Mouse (Mus musculus) right cerebral cortex, postnatal 25 days (tissue): ENCODE measurements at regions not wholly inside any gene's neighbourhood (a gene's known extent, or its start where the extent isn't known, plus 50 kb on each side); places are given as distances from the start of the nearest gene placed in this dataset.

Source experiments
- DNase-seq: peaks from one replicate; pipeline ENCODE4 v3.0.0; 2022

DNA sequence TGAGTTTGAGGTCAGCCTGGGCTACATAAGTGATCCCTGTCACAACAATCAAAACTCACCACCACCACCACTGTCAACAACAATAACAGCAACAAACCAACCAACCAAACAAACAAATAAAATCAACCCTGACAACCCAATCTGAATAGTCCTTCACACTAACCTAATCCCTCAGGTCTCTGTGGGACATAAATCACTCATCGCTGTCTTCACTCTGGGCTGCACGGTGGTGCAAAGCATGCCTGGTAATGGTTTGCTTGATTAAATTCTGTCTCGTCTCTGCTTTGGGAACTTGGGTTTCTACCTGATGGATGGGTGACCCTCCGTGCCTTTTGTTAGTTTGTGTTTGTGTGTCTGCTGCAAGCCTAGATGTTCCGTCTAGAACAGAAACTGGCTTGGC, 100.6 kb downstream of the Slc17a6 start:
- no peak for DNase-seq

DNA sequence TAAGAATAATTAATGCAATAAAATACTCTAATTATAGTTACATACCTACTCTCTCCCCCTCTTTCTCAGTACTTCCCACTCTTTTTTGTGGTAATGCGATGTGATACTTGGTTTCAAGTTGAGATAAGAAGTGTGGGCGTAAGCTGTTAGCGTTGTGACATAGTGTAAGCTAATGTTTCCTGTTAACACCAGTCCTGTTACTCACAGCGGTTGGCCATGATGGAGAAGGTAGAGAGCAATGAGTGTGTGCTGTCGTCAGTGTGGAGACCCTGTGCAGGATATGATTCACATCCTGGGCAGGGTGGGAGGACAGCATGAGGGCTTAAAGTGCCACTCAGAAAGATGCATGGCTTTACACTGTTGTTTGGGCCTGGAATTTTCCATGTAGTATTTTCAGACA, 102.1 kb downstream of the Slc17a6 start:
- DNase-seq, result no peak

GRCm38 (mm10) chr7:51736285-51736684, 114.5 kb downstream of the Slc17a6 start:
- no peak for DNase-seq

GRCm38 (mm10) chr7:51739590-51739989, 117.8 kb downstream of the Slc17a6 start:
- DNase-seq, result no peak

- DNase-seq, result no peak
Measured at GRCm38 (mm10) chr7:51740928-51741327, 119.1 kb downstream of the Slc17a6 start.

DNA sequence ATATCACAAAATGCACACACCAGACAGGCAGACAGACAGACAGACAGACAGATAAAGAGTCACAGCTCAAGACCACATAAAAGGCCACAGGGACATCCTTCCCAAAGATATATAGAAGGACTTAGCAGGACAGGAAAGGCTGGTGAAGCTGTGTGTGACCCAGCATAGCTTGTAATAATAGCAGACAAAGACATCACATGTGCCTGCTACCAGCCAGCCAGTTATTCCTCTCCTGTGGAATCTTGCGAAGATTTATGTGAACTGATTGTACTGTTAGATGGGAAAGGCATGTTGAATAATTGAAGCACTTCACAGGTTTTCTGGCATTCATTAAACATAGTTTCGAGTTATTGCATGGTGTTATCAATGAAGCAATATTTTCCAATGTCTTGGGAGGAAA, 119.1 kb upstream of the Gas2 start:
- no peak for DNase-seq

GRCm38 (mm10) chr7:51745598-51745997, 116.2 kb upstream of the Gas2 start:
- no peak for DNase-seq

DNA sequence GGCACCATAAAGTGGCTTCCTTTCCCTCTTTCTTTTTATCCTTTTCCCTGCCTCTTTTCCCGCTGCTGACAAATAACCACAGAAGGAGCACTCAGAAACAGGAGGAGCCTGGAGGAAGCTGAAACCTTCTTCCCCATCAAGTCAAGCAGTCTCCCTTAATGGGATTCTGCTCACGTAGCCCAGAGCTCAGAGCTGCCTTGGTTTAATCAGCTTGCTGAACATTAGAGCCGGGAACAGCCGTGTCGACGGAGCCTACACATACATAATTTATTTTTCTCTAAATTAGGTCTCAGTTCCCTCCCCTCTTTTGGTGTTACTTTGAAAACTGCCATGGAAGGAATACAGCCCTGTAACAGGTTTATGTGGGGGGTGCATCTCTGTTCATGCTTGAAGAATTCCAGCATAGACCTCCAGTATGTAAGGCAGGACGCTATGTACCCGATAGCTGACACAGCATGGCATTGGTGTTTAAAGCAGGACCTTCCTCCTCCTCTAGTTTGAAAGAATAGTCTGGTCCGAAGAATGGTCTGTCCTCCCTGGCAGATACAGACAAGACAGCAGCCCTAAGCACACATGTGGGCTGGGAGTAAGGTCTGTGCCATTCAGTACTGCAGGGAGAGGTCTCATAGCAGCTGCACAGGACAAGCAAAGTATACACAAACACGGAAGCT, 113.0 kb upstream of the Gas2 start:
- peak; percentile 11 for DNase-seq

DNA sequence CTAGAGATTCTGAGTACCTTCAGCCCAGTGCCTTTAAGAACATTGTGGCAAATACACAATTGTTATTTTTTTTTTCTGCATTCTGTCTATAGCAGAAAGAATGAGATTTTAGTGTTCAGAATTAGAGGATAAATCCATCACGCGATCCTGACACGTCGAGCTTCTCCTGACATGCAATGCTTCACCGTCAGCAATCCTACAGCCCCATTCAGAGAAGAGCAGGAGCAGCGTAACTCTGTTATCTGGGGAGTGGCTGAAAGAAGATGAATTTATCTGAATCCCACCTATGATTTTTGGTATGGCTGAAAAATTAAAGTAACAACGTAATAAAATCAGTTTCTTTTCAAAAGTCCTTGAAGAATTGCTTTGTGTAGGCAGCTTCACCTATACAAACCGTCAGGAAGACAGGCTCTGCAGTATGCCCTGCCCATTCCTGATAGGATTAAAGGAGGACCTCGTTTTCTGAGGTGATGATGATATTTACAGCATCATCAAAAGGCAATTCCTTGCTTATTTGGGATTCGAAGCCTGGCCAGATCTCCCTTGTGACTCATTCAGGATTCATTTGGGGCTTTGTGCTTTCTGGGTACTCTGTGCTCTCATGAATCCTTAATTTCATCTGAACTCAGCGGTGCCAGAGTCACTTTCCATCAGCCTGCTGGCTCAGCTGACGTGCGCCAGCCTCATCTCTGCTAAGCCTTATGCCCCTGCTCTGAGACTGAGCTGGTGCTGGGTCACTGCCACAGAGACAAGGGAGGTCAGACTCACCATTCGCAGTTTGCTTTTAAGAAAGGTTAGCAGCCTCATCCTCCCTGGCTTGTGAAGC, 112.3 kb upstream of the Gas2 start:
- no peak for DNase-seq

- DNase-seq, result no peak
Measured at GRCm38 (mm10) chr7:51750271-51750670, 111.5 kb upstream of the Gas2 start.

DNA sequence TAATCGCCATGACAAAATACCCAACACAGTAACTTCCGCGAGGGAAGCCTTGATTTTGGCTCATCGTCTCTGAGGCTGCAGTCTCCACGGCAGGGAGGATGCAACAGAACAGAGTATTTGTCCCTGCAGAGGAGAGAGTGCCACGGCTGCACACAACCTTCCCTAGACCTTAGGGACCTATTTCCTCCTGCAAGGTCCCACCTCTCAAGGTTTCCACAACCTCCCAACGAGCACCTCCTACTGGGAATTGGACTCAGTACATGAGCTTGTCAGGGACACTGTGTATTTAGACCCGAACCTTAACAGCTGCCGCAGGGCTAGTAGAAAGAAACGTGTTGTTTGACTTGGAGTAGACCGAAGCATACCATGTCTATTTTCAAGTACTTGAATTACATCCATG, 108.8 kb upstream of the Gas2 start:
- DNase-seq, result no peak

DNA sequence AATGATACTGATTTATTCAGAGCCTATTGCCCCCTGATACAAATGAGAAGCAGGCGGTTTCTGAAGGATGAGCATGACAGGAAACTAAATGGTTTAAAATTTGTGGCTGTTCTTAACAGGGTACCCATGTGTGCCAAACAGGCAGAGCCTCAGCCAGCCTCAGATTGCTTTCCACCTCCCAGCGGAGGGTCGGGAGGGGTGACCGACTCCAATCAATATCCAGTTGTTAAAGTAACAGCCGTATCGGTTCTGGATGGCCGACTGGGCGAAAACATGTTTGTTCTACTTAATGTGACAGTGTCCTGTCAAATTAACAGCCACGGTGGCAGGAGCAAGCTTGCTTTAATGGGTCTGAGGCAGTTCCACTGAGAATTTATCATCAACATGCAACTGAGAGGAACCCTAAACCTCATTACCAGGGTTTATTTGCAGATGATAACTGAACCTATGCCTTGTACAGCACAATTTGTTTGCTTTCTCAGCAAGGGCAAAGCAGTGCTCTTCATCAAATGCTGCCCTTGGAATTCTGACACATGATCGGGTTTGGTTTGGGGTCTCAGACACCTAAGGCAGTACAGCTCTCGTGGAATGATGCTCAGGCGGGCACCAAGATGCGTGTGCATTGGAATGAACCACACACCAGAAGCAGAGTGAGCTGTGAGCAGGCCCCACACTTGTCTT, 107.5 kb upstream of the Gas2 start:
- DNase-seq, result no peak

GRCm38 (mm10) chr7:51756218-51756617, 105.6 kb upstream of the Gas2 start:
- DNase-seq, result no peak

DNA sequence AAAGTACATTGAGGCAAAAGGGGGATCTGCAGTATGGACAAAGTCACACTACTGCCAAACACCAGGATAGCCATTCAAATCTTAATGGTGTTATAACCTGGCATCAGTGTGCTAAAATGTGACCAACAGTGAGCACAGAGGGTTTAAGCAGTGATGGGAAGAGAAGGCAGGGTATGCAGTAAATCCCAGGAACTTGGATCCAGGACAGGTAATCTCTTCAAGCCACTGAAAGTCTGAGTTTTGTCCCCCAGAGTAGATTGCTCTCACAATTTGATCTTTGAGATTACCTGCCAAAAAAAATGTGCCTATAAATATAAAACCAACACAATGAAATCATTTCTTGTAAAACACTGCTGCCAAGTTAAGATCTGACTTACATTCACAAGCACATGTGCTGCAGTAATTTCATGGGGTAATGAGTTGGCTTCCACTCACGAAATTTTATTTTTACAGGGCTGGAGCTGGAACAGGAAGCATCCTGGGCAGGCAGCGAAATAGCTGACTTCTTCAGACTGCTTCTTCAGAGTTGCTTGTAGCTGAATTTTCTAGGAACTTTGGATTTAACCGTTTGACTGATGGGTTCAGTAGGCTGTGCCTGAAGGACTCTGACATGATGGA, 102.2 kb upstream of the Gas2 start:
- no peak for DNase-seq

GRCm38 (mm10) chr7:51767066-51767465, 94.7 kb upstream of the Gas2 start:
- DNase-seq, result no peak

DNA sequence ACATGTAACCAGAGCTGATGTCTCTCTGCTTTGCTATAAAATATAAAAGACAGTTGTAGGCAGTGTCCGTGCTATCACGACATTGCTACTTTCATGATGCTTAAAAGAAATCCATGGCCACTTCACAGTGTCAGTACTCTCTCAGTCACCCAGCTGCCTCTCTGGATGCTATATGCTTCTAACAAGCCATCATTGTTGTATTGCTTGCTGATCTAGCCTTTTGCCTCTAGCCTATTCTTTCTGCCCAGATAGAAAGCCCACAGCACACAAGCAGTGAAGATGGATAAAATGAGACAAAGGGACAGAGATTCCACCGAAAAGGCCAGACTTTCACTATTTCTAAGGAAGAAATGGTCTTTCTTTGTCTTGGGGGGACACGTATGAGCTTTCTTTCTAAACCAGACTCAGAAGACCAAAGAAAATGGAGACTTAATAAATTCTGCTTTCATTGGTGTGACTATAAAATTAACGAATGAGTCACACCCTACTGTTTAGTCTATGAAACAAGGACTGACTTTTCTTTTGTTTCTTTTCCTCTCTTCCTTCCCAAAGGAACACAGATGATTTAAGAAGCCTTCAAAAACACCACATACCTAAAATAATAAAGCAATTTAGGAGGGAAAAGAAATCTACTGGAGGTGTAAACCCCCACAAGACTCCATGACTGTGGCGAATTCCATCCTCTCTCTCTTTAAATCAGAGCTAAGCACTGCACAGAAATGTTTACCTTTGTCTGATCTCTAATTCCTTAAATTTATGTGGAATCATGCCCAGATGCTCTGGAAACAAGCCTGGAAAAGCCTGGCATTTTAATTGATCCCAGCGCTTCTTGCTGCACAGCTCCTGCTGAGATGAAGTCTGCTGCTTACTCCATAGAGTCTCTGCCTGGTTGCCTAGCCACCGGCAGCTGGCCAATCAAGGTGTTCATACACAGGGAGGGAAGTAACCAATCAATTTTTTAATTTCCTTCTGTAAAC, 89.6 kb upstream of the Gas2 start:
- DNase-seq, result peak; percentile 26

- no peak for DNase-seq
Measured at GRCm38 (mm10) chr7:51775968-51776367, 85.8 kb upstream of the Gas2 start.

GRCm38 (mm10) chr7:51783070-51783776, 78.6 kb upstream of the Gas2 start:
- DNase-seq, result no peak

DNA sequence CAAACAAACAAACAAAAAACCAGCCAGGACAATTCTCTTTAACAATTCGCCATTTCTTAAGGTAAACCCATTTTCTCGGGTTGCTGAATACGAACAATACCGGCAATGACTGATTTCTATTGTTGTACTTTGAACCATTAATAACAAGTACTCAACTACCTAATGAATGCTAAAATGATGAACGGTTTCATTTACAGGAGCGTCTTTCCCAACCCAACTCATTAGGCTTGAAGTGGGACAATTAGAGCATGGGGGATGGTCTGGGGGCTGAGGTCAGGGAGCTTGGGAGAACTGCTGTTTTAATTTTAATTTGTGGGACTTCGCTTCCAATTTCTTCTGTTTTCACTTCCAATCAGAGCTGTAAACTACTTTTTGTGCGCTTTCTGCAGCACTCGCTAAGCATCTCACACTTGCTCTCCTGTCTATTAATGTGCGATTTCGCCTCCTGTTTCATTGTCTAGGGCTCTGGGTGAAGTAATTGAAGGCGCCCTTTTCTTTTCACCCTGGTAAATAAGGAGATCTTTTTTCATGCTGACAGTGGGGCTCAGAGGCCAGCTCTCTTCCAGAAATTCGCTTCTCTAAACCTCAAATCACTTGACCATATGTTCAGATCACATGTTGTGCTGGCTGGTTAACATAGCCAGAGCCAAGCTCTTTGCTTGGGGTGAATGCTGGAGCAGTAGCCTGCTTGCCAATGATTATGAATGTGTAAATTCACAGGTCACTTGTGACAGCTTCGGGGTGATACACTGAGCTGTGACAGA, 77.7 kb upstream of the Gas2 start:
- DNase-seq, result no peak

DNA sequence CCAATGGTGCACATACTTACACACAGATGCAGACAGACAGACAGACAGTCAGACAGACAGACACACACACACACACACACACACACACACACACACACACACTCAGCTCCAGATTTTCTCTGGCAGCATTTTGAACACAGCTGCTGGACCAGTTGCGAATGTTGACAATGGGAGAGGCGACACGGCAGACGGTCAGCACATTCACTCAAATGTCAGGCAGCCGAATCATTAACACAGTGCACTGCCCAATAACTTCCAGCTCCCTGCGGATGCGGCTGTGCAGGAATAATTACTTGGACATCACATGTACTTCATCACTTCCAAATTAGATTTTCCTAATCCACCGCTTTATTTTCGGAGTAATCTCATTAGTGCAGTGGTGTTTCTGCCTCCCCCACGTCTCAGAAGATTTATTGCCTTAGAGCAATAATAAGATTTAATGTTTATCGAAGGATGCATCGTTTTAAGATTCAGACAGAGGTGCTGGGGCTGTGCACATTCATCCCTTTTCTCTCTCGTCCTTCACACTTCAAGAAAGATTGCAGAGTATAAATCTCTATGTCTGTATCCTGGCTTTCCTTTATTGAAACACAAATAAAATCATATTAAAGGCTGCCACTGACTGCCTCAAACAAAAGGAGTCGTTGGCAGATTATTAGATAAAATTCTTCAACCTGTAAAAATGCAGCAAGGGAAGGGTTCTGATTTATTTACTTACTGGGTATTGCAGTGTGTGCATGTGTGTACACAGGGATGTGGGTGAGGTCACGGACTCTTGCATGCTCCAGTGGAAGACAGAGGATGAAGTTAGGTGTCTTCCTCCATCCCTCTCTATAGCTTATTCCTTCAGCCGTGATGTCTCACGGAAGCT, 70.9 kb upstream of the Gas2 start:
- no peak for DNase-seq
